Mouse (Mus musculus): ENCODE results near the gene Gm5737. TPM values are rescaled to one million over a fixed set of nuclear protein-coding genes. Genes with fewer than 3 reads are reported as not detected.

Gene Gm5737
- polyA plus RNA-seq, 1 experiment from 2014 or later: not detected

- Histone ChIP-seq H3K9me3 (ENCODE audit: control insufficient read depth, low read length) (no peaks in the 10 kb centered on the region), H3K27ac (ENCODE audit: low read depth, low read length) (no peak overlapping the region), H3K9ac (ENCODE audit: low read length) (no peak overlapping the region), H3K27me3 (ENCODE audit: control insufficient read depth, insufficient read depth, low read length) (no peaks in the 10 kb centered on the region), H3K4me3 (ENCODE audit: low read depth, low read length) (no peak overlapping the region), H3K4me1 (ENCODE audit: control insufficient read depth, insufficient read depth, low read length) (no peaks in the 10 kb centered on the region), H3K36me3 (ENCODE audit: control insufficient read depth, insufficient read depth, low read length) (no peaks in the 10 kb centered on the region), H3K4me2 (no peak overlapping the region)
- WGBS: 97% methylated on average over 3 of the region's 3 CpGs
- ATAC-seq (ENCODE audit: low FRiP score): no peak
- DNase-seq (ENCODE audit: low spot score, missing footprints): no peak
Measured at GRCm38 (mm10) chr7:120850165-120850564, 38.0 kb downstream of the Gm5737 start.

GRCm38 (mm10) chr7:120859854-120860253, 47.7 kb downstream of the Gm5737 start:
- Histone ChIP-seq H3K4me2 (no peak overlapping the region), H3K36me3 (ENCODE audit: control insufficient read depth, insufficient read depth, low read length) (peaks cover 4% of the 10 kb centered on the region; the same call in 1 of the 2 replicates), H3K27me3 (ENCODE audit: control insufficient read depth, insufficient read depth, low read length) (no peaks in the 10 kb centered on the region), H3K9me3 (ENCODE audit: control insufficient read depth, low read length) (no peaks in the 10 kb centered on the region), H3K4me3 (ENCODE audit: low read depth, low read length) (no peak overlapping the region), H3K4me1 (ENCODE audit: control insufficient read depth, insufficient read depth, low read length) (peaks cover 22% of the 10 kb centered on the region), H3K27ac (ENCODE audit: low read depth, low read length) (no peak overlapping the region), H3K9ac (ENCODE audit: low read length) (no peak overlapping the region)
- DNase-seq (ENCODE audit: low spot score, missing footprints) (no peak), ATAC-seq (ENCODE audit: low FRiP score) (no peak)
- WGBS: 94% methylated on average over 11 of the region's 11 CpGs

- Histone ChIP-seq H3K4me3 (ENCODE audit: low read depth, low read length) (no peak overlapping the region), H3K36me3 (ENCODE audit: control insufficient read depth, insufficient read depth, low read length) (peaks cover 4% of the 10 kb centered on the region; the same call in 1 of the 2 replicates), H3K27me3 (ENCODE audit: control insufficient read depth, insufficient read depth, low read length) (no peaks in the 10 kb centered on the region), H3K4me1 (ENCODE audit: control insufficient read depth, insufficient read depth, low read length) (peaks cover 31% of the 10 kb centered on the region), H3K4me2 (no peak overlapping the region), H3K9ac (ENCODE audit: low read length) (no peak overlapping the region), H3K9me3 (ENCODE audit: control insufficient read depth, low read length) (no peaks in the 10 kb centered on the region), H3K27ac (ENCODE audit: low read depth, low read length) (no peak overlapping the region)
- WGBS: 56% methylated on average over 10 of the region's 10 CpGs
- ATAC-seq (ENCODE audit: low FRiP score): no peak
- DNase-seq (ENCODE audit: low spot score, missing footprints): peak; percentile 72
Measured at GRCm38 (mm10) chr7:120860799-120861487, 48.8 kb downstream of the Gm5737 start.

- Histone ChIP-seq H3K4me3 (ENCODE audit: low read depth, low read length) (no peak overlapping the region), H3K27ac (ENCODE audit: low read depth, low read length) (no peak overlapping the region), H3K27me3 (ENCODE audit: control insufficient read depth, insufficient read depth, low read length) (no peaks in the 10 kb centered on the region), H3K4me2 (no peak overlapping the region), H3K9me3 (ENCODE audit: control insufficient read depth, low read length) (no peaks in the 10 kb centered on the region), H3K36me3 (ENCODE audit: control insufficient read depth, insufficient read depth, low read length) (peaks cover 4% of the 10 kb centered on the region; the same call in 1 of the 2 replicates), H3K4me1 (ENCODE audit: control insufficient read depth, insufficient read depth, low read length) (peaks cover 32% of the 10 kb centered on the region), H3K9ac (ENCODE audit: low read length) (no peak overlapping the region)
- WGBS: 23% methylated on average over 2 of the region's 2 CpGs
- ATAC-seq (ENCODE audit: low FRiP score) (no peak), DNase-seq (ENCODE audit: low spot score, missing footprints) (no peak)
Measured at GRCm38 (mm10) chr7:120861488-120862047, 49.4 kb downstream of the Gm5737 start.

GRCm38 (mm10) chr7:120862196-120862595, 50.0 kb downstream of the Gm5737 start:
- Histone ChIP-seq H3K27me3 (ENCODE audit: control insufficient read depth, insufficient read depth, low read length) (no peaks in the 10 kb centered on the region), H3K27ac (ENCODE audit: low read depth, low read length) (no peak overlapping the region), H3K9me3 (ENCODE audit: control insufficient read depth, low read length) (no peaks in the 10 kb centered on the region), H3K9ac (ENCODE audit: low read length) (no peak overlapping the region), H3K4me1 (ENCODE audit: control insufficient read depth, insufficient read depth, low read length) (peaks cover 32% of the 10 kb centered on the region), H3K4me2 (no peak overlapping the region), H3K36me3 (ENCODE audit: control insufficient read depth, insufficient read depth, low read length) (peaks cover 4% of the 10 kb centered on the region; the same call in 1 of the 2 replicates), H3K4me3 (ENCODE audit: low read depth, low read length) (no peak overlapping the region)
- WGBS: 4% methylated on average over 3 of the region's 3 CpGs
- DNase-seq (ENCODE audit: low spot score, missing footprints) (no peak), ATAC-seq (ENCODE audit: low FRiP score) (no peak)

GRCm38 (mm10) chr7:120862626-120863025, 50.5 kb downstream of the Gm5737 start:
- 55% methylated on average over 7 of the region's 7 CpGs for WGBS
- peaks cover 32% of the 10 kb centered on the region for H3K4me1 ChIP-seq (ENCODE audit: control insufficient read depth, insufficient read depth, low read length)
- H3K4me2 ChIP-seq: no peak overlapping the region
- DNase-seq (ENCODE audit: low spot score, missing footprints) (no peak), ATAC-seq (ENCODE audit: low FRiP score) (no peak)
- no peaks in the 10 kb centered on the region for H3K27me3 ChIP-seq (ENCODE audit: control insufficient read depth, insufficient read depth, low read length)
- no peak overlapping the region for H3K9ac ChIP-seq (ENCODE audit: low read length)
- peaks cover 4% of the 10 kb centered on the region; the same call in 1 of the 2 replicates for H3K36me3 ChIP-seq (ENCODE audit: control insufficient read depth, insufficient read depth, low read length)
- no peak overlapping the region for H3K27ac ChIP-seq (ENCODE audit: low read depth, low read length)
- no peak overlapping the region for H3K4me3 ChIP-seq (ENCODE audit: low read depth, low read length)
- H3K9me3 ChIP-seq (ENCODE audit: control insufficient read depth, low read length): no peaks in the 10 kb centered on the region

GRCm38 (mm10) chr7:120863476-120863875, 51.3 kb downstream of the Gm5737 start:
- no peak overlapping the region for H3K9ac ChIP-seq (ENCODE audit: low read length)
- 52% methylated on average over 5 of the region's 5 CpGs for WGBS
- no peak overlapping the region for H3K4me3 ChIP-seq (ENCODE audit: low read depth, low read length)
- H3K36me3 ChIP-seq (ENCODE audit: control insufficient read depth, insufficient read depth, low read length): peaks cover 3% of the 10 kb centered on the region; the same call in 1 of the 2 replicates
- peaks cover 32% of the 10 kb centered on the region for H3K4me1 ChIP-seq (ENCODE audit: control insufficient read depth, insufficient read depth, low read length)
- H3K27me3 ChIP-seq (ENCODE audit: control insufficient read depth, insufficient read depth, low read length): no peaks in the 10 kb centered on the region
- H3K27ac ChIP-seq (ENCODE audit: low read depth, low read length): no peak overlapping the region
- H3K4me2 ChIP-seq: no peak overlapping the region
- no peaks in the 10 kb centered on the region for H3K9me3 ChIP-seq (ENCODE audit: control insufficient read depth, low read length)
- ATAC-seq (ENCODE audit: low FRiP score) (no peak), DNase-seq (ENCODE audit: low spot score, missing footprints) (no peak)

GRCm38 (mm10) chr7:120865100-120865499, 52.9 kb downstream of the Gm5737 start:
- DNase-seq (ENCODE audit: low spot score, missing footprints) (peak; percentile 91), ATAC-seq (ENCODE audit: low FRiP score) (peak; percentile 85)
- no peak overlapping the region for H3K4me3 ChIP-seq (ENCODE audit: low read depth, low read length)
- no peaks in the 10 kb centered on the region for H3K27me3 ChIP-seq (ENCODE audit: control insufficient read depth, insufficient read depth, low read length)
- no peak overlapping the region for H3K9ac ChIP-seq (ENCODE audit: low read length)
- H3K4me1 ChIP-seq (ENCODE audit: control insufficient read depth, insufficient read depth, low read length): peaks cover 32% of the 10 kb centered on the region
- H3K36me3 ChIP-seq (ENCODE audit: control insufficient read depth, insufficient read depth, low read length): no peaks in the 10 kb centered on the region
- H3K27ac ChIP-seq (ENCODE audit: low read depth, low read length): peak overlapping the region; percentile 22; the same call in 1 of the 2 replicates
- WGBS: 13% methylated on average over 7 of the region's 7 CpGs
- H3K9me3 ChIP-seq (ENCODE audit: control insufficient read depth, low read length): no peaks in the 10 kb centered on the region
- H3K4me2 ChIP-seq: peak overlapping the region; percentile 6; the same call in 1 of the 2 replicates

GRCm38 (mm10) chr7:120865832-120866231, 53.7 kb downstream of the Gm5737 start:
- DNase-seq (ENCODE audit: low spot score, missing footprints) (no peak), ATAC-seq (ENCODE audit: low FRiP score) (peak; percentile 28; the same call in 1 of the 2 replicates)
- H3K36me3 ChIP-seq (ENCODE audit: control insufficient read depth, insufficient read depth, low read length): no peaks in the 10 kb centered on the region
- peaks cover 32% of the 10 kb centered on the region for H3K4me1 ChIP-seq (ENCODE audit: control insufficient read depth, insufficient read depth, low read length)
- peak overlapping the region; percentile 12; the same call in 1 of the 2 replicates for H3K9ac ChIP-seq (ENCODE audit: low read length)
- H3K27ac ChIP-seq (ENCODE audit: low read depth, low read length): peak overlapping the region; percentile 51
- H3K9me3 ChIP-seq (ENCODE audit: control insufficient read depth, low read length): no peaks in the 10 kb centered on the region
- H3K4me2 ChIP-seq: no peak overlapping the region
- no peak overlapping the region for H3K4me3 ChIP-seq (ENCODE audit: low read depth, low read length)
- no peaks in the 10 kb centered on the region for H3K27me3 ChIP-seq (ENCODE audit: control insufficient read depth, insufficient read depth, low read length)
- 59% methylated on average over 4 of the region's 4 CpGs for WGBS
